Mouse (Mus musculus) WW6 (cell line): ENCODE data around the gene Slc41a3.

ENCODE experiments used
- DNase-seq: peaks from one replicate; pipeline ENCODE4 v3.0.0-alpha.2; 2013; ENCODE audit warnings: low read depth, low spot score

The Slc41a3 gene

GRCm38 (mm10) chr6:90680401-90680800 is 75.9 kb downstream of the Slc41a3 start:
- no peak for DNase-seq

GRCm38 (mm10) chr6:90683831-90684532 is 79.5 kb downstream of the Slc41a3 start:
- no peak for DNase-seq

- DNase-seq: no peak
Measured at GRCm38 (mm10) chr6:90686812-90687211, 82.3 kb downstream of the Slc41a3 start.

GRCm38 (mm10) chr6:90688003-90688402 is 83.5 kb downstream of the Slc41a3 start:
- DNase-seq: no peak

GRCm38 (mm10) chr6:90688742-90689141 is 84.2 kb downstream of the Slc41a3 start:
- DNase-seq: no peak

GRCm38 (mm10) chr6:90689500-90689899 is 85.0 kb downstream of the Slc41a3 start:
- no peak for DNase-seq

- no peak for DNase-seq
Measured at GRCm38 (mm10) chr6:90691935-90692334, 87.4 kb downstream of the Slc41a3 start.

- DNase-seq: no peak
Measured at GRCm38 (mm10) chr6:90692404-90692803, 87.9 kb downstream of the Slc41a3 start.

- DNase-seq: no peak
Measured at GRCm38 (mm10) chr6:90695754-90696153, 91.2 kb downstream of the Slc41a3 start.
